Mouse (Mus musculus) urinary bladder, postnatal 14 days (tissue): ENCODE data around the gene Sgsm1.
A peak's percentile ranks its signal among the peaks of the same experiment; 100 is the strongest.

Source experiments
- DNase-seq: peaks from one replicate; pipeline ENCODE4 v3.0.0; 2021; ENCODE audit warnings: low spot score

Sgsm1 gene

GRCm38 (mm10) chr5:113218617-113219235 is 91.9 kb downstream of the Sgsm1 start:
- no peak for DNase-seq

- no peak for DNase-seq
Measured at GRCm38 (mm10) chr5:113217076-113217475, 93.5 kb downstream of the Sgsm1 start.

DNA sequence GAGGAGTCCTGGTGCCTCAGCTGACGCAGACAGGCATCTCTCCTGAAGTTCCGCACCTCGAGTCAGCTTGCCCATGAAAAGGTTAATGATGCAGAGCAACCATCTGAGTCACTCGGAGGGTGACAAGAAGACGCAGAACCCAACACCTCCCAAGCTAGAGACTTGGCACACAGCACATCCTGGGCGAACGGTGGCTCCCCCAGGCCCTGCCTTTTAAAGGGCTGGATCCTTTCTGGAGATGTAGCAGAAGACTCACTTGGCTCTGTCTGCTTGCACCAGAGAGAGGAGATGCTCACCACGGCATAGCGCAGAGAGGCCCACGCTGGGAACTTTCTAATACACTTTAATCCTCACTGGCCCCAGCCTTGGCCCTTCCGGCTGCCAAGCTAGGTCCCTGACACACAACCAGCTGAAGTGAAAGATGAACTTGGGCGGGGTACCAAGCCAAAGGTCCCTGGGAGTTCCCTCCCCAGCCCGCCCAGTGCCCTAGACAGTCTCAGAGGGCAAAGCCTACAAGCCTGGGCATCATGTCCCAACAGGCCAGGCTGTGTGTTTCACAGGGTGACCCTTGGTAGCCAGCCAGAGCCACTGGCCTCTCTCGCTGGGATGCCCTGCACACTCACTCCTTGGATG is 94.1 kb downstream of the Sgsm1 start:
- DNase-seq = peak; percentile 60

GRCm38 (mm10) chr5:113215610-113216011 is 95.0 kb downstream of the Sgsm1 start:
- DNase-seq = peak; percentile 68

DNA sequence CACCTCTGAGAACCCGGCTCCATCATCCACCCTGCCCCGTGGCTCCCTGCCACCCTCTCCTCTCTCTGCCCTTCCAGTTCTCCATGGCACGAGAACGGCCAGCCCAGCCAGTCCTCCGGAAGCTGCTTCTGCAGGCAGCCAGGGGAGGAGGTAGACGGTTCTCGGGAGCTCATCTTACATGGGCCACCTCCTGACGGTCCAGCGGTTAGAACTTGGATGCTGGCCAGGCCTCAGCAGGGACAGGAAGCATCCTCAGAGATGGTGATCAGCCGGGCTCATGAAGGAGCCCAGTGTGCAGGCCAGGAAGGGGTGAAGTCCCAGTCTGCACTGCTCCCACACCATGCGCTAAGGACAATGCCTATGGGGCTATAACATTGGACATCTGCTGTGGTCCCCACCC is 96.1 kb downstream of the Sgsm1 start:
- peak; percentile 61 for DNase-seq

- no peak for DNase-seq
Measured at GRCm38 (mm10) chr5:113214041-113214440, 96.5 kb downstream of the Sgsm1 start.

GRCm38 (mm10) chr5:113212156-113212835 is 98.3 kb downstream of the Sgsm1 start:
- DNase-seq = no peak

DNA sequence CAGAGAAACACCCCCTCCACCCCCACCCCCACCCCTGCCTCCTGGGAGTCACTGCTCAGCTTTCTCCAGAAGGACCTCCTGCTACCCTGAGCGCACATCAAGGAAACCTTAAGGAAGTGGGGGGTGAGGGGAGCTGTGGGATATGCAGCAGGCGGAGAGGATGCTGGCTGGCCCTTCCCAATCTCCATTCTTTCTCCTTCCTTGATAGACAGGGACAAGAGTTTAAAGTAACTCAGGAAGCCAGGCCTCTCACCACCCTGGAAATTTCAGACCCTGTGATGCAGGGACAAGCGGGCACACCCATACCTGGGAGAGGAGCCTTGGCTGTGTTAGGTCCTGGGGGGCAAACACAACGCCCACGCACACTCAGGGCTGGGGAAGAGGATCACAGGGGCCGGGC is 100.3 kb downstream of the Sgsm1 start:
- DNase-seq = no peak

GRCm38 (mm10) chr5:113209898-113210297 is 100.7 kb downstream of the Sgsm1 start:
- no peak for DNase-seq

DNA sequence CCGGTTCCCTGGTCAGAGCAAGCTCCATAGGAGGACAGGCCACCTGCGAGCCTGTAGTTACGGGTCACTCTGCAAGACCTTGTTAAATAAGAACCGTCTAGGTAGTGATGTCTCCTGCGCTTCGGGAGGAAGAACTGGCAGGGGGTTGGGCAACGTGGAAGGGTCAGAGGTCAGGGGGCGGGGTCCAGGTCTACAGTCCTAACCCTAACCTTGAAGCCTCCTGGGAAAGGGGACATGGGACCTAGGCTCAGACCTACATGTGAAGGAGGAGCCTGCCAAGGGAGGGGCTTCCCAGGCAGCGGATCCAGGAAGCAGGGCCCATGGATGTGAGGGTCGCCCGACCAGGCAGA is 101.2 kb downstream of the Sgsm1 start:
- DNase-seq = no peak

GRCm38 (mm10) chr5:113208622-113209400 is 101.8 kb downstream of the Sgsm1 start:
- peak; percentile 80 for DNase-seq

- DNase-seq = peak; percentile 76
Measured at GRCm38 (mm10) chr5:113208048-113208447, 102.5 kb downstream of the Sgsm1 start.

DNA sequence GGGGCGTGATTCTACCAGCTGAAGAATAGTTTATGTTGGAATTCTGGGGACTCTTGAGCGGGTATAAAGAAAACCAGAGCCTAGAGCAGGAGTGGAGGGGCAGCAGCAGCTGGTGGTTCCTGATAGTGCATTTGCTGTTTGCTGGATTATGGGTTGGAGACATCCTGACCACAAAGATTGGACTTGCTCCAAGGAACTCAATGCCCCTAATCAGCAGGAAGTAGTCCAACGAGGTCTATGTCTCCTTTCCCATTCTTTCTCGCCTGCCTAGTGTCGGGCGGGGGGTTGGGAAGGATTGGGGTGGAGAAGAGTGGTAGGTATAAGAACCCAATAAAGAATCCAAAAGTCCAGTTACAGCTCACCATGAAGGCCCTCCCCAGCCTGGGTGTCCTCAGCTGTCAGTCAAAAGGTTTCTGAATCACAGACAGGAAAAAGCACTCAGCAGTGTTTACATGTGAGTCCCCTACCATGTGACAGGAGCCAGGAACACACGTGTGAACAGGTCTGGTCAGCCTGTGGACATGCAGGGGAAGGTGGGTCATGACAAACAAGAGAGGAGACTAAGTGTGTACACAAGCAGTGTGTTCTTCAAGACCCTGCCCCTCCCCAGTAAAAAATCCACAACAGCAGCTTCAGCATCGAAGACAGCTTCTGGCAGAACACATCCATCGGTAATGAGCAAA is 103.8 kb downstream of the Sgsm1 start:
- DNase-seq = no peak

- peak; percentile 49 for DNase-seq
Measured at GRCm38 (mm10) chr5:113204193-113204592, 106.4 kb downstream of the Sgsm1 start.

DNA sequence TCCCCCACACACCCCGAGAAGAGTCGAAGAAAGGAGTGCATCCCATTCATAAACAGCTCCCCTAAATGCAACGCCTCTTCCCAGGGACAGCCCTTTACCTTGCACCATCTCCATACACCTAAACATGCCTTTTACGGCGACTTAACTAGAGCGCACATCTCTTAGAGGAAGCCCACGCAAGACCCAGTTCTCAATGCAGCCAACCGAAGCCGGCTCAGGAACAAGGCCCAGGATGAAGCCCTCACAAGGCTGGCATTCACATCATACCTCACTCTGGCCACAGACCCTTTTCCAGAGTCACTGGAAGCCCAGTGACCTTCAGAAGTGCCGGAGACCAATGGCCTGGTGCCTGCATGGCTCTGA is 110.8 kb downstream of the Sgsm1 start:
- no peak for DNase-seq

DNA sequence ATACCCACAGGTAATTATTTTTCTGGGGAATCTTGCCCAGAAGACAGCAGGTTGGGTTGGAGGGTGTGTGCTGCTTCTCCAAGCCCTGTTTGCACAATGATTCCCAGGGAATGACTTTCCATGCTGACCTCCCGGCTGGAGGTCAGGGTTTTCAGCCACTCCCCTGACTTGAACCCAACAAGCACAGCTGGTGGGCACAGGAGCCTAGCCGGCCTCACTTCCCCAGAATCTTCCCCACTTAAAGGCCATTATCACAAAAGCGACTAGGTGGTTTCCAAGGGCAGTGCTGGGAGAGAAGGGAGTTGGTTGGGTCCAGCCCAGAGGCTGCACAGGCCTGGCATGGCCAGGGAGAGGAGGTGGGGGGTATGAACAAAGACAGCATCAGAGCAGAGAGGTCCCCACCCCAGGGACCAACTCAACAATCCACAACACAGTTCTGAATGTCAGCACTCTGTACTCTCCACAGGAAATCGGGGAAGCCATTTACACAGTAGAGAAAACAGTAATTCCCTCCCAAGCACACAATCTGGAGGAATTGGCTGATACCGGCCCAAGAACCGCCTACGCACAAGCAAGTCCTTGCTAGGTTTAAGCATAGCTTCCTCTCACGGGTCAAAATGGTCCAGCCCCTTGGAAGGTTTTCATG is 111.3 kb downstream of the Sgsm1 start:
- no peak for DNase-seq

GRCm38 (mm10) chr5:113196916-113197794 is 113.4 kb downstream of the Sgsm1 start:
- DNase-seq = no peak

- no peak for DNase-seq
Measured at GRCm38 (mm10) chr5:113195907-113196306, 114.7 kb downstream of the Sgsm1 start.

DNA sequence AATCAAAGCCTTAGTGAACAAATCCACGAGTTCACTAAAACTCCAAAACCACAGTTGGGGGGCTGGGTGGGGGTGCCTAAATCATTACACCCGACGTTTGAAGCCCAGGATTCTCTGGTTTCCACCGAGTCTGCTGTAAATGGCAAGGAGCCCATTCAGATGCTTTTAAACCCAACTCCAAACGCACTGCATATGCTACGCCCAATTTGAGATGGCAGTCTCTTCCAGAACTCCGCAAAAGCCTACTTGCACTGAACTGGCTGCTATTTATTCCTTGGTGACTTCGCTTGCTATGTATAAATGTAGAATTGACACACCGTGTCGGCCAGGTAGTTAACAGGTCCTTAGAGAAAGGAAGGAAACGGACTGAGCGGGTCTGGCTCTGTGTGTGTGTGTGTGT is 115.1 kb downstream of the Sgsm1 start:
- DNase-seq = no peak

GRCm38 (mm10) chr5:113193762-113194161 is 116.8 kb downstream of the Sgsm1 start:
- no peak for DNase-seq
